Mouse (Mus musculus) small intestine, adult 2 months (tissue): Measurements from ENCODE around the gene Nepro. TPM values are rescaled to one million over a fixed set of nuclear protein-coding genes. Genes with fewer than 3 reads are reported as not detected.

ENCODE experiments used
- H3K27ac ChIP-seq: fragments of 200-500 bp; 2 replicates; pipeline ENCODE4 v1.5.1; 2012; ENCODE audit warnings: low read depth, low read length, control low read depth, inconsistent platforms; ENCODE audit not compliant: insufficient read depth
- H3K27me3 ChIP-seq: fragments of 200-500 bp; 2 replicates; pipeline ENCODE4 v1.6.1; 2012; ENCODE audit warnings: mild to moderate bottlenecking, moderate library complexity, low read length, inconsistent platforms; ENCODE audit not compliant: control insufficient read depth, insufficient read depth
- H3K36me3 ChIP-seq: fragments of 200-500 bp; 2 replicates; pipeline ENCODE4 v1.6.1; 2012; ENCODE audit warnings: mild to moderate bottlenecking, low read length, control low read depth, inconsistent platforms; ENCODE audit not compliant: control insufficient read depth, insufficient read depth
- H3K4me1 ChIP-seq: fragments of 200-500 bp; 2 replicates; pipeline ENCODE4 v1.6.1; 2012; ENCODE audit warnings: low read length, inconsistent platforms, mixed read lengths; ENCODE audit not compliant: control insufficient read depth, insufficient read depth, insufficient read length
- H3K4me3 ChIP-seq: fragments of 200-500 bp; 2 replicates; pipeline ENCODE4 v1.5.1; 2012; ENCODE audit warnings: low read depth, mild to moderate bottlenecking, control low read depth, inconsistent platforms, low read length, moderate library complexity
- CTCF ChIP-seq: fragments of 200-500 bp; IDR thresholded peaks from 2 replicates; pipeline ENCODE4 v1.5.1; 2012; ENCODE audit warnings: low read depth, mild to moderate bottlenecking, control low read depth, inconsistent platforms, low read length, moderate library complexity, mixed read lengths; ENCODE audit not compliant: insufficient replicate concordance, insufficient read length; ENCODE audit errors: extremely low read depth
- POLR2A ChIP-seq: fragments of 200-500 bp; IDR thresholded peaks from 2 replicates; pipeline ENCODE4 v1.6.1; 2012; ENCODE audit warnings: low read depth, mild to moderate bottlenecking, control low read depth, inconsistent platforms, low read length, moderate library complexity
- WGBS: fragments of 180-500 bp; shearing (Covaris S2); methylation state at CpG from one replicate; pipeline ENCODE4 v1.1.7; 2018; 5-methylcytosine and 5-hydroxymethylcytosine counted together
- polyA plus RNA-seq: library from polyadenylated mRNA; depleted of rRNA; stranded (reverse); fragments of >200 nt; gene quantifications from 2 replicates; pipeline ENCODE4 v1.2.3, GENCODE M21; 2012

Gene Nepro
- polyA plus RNA-seq, 1 experiment: 2.1 TPM

DNA sequence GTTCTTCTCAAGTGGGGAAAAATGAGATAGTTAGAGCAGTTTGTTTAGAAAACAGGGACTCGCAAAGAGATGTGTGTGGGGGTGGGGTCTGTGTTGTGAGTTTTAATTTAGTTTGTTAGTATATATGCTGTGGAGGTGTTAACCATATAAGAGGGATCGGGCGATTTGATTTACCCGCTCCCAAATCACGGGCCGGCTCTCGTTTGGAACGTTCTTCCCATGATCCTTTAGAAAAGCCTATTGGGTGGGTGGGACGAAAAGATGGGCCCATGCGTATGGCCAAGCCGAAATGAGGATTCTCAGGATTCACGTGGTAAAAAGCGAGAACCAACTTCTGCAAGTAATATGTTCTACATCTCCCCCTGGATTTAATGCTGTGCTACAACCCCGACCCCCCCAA, 746 bp downstream of the Nepro start:
- peak overlapping the region; percentile 99 for H3K4me3 ChIP-seq
- WGBS: under 1% methylated on average over 14 of the region's 14 CpGs
- H3K27ac ChIP-seq: peak overlapping the region; percentile 73
- H3K4me1 ChIP-seq: peaks cover 5% of the 10 kb centered on the region; the same call in 1 of the 2 replicates
- TF ChIP-seq POLR2A (no peak), CTCF (no peak)
- peaks cover 5% of the 10 kb centered on the region for H3K36me3 ChIP-seq
- no peaks in the 10 kb centered on the region for H3K27me3 ChIP-seq

DNA sequence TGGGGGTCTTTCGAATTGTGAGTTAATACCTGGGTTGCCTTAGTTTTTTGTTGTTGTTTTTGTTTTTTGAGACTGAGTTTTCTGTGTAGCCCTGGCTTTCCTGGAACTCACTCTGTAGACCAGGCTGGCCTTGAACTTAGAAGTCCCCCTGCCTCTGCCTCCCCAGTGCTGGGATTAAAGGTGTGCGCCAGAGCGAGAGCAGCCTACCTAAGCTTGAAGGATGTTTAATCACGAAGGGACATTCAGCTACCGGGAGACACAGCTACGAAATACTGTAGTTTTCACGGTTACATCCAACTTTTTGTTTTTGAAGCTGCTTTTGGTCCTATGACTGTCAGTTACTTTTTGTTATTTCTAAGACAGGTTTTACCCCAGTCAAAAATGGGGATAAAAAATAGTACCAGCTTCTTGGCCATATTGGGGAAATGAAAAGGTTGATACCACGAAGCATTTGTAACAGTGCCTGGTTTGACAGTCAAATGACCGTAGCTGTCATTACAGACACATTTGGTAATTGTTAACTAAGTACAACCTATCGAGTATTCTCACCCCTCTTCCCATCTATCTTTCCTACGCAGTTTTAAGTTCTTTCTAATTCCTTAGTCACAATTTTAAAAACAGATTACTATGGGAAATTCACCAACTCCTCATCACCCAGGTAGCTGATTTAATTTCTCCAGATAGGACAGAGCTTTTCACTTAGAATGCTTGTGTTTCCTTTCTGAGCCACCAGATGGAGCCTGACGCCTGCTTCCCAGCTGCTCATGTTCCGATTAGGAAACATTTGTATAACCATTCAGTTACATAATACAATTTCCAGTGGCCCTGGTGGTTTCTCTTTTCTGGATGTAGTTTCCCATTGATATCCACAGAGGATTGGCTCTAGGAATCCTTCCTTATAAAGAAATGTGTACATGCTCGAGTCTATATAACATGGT, 1.5 kb downstream of the Nepro start:
- Histone ChIP-seq H3K27me3 (no peaks in the 10 kb centered on the region), H3K4me3 (peak overlapping the region; percentile 99), H3K4me1 (peaks cover 5% of the 10 kb centered on the region; the same call in 1 of the 2 replicates), H3K27ac (no peak overlapping the region; the same call in none of the 2 replicates), H3K36me3 (peaks cover 8% of the 10 kb centered on the region)
- TF ChIP-seq CTCF (peak; percentile 80; the same call in 1 of the 2 replicates), POLR2A (no peak)
- 15% methylated on average over 14 of the region's 14 CpGs for WGBS

DNA sequence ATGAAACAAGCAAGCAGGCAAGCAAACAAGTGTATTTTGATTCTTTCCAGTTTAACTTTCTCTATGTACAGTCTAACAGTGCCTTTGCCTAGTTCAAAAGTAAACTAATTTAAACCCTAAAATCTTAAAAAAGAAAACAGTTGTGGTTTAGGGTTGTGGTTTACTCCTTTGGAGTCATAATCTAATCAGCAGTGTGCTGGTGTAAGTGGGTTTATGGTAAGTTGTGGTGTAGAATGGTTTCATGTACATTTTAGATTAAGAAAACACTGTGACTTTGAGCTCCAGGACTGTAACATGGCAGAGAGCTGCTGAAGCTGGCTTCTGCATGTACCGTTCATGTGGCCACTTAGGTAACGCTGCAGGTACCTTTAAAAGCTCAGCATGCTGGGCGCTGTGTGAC, 3.4 kb downstream of the Nepro start:
- Histone ChIP-seq H3K4me1 (peaks cover 5% of the 10 kb centered on the region; the same call in 1 of the 2 replicates), H3K27me3 (no peaks in the 10 kb centered on the region), H3K4me3 (no peak overlapping the region), H3K27ac (no peak overlapping the region), H3K36me3 (peaks cover 21% of the 10 kb centered on the region)
- WGBS: 90% methylated on average over 3 of the region's 3 CpGs
- TF ChIP-seq POLR2A (no peak), CTCF (no peak)

DNA sequence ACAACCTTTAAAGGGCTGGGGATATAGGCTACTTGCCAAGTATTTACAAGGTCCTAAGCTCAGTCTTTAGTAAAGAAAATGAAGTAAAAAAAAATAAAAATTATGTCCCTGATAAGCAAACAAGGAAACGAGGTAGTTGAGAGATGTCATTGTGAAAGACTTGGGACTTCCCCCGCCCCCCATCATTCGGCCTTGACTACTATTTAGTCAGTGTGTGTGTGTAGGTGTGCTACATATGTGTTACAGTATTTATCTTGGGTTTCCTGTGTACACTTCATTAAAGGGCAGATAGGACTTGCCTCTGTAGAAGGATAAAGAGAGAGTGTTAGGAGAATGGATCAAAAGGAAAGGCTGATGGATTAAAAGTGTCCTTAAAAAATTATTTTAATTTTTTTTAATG, 10.0 kb downstream of the Nepro start:
- Histone ChIP-seq H3K36me3 (peaks cover 67% of the 10 kb centered on the region), H3K27me3 (no peaks in the 10 kb centered on the region), H3K27ac (no peak overlapping the region), H3K4me3 (no peak overlapping the region), H3K4me1 (no peaks in the 10 kb centered on the region)
- WGBS: 24% methylated on average over 3 of the region's 3 CpGs
- TF ChIP-seq POLR2A: no peak
- TF ChIP-seq CTCF: no peak

DNA sequence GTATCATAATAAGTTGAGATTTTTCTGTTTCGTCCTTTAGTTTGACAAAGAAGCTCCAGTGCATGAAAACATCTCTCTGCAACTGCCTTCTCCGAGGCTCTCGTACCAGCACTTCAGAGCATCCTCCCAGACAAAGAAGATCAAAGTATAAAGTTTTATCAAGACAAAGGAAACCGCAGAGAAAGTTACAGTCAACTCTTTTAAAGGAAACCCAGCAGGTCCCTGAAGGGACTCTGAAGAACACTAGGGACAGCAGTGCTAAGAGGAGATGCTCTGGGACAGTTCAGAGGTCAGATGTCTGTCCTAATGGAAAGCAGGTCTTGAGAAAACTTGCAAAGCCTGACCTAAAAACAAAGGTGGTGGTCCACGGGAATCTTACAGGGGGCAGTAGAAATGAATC, 11.6 kb downstream of the Nepro start:
- no peak overlapping the region for H3K4me3 ChIP-seq
- no peak overlapping the region for H3K27ac ChIP-seq
- H3K27me3 ChIP-seq: no peaks in the 10 kb centered on the region
- peaks cover 64% of the 10 kb centered on the region for H3K36me3 ChIP-seq
- no peak for TF ChIP-seq POLR2A
- no peak for TF ChIP-seq CTCF
- H3K4me1 ChIP-seq: no peaks in the 10 kb centered on the region
- WGBS: 86% methylated on average over 5 of the region's 5 CpGs

DNA sequence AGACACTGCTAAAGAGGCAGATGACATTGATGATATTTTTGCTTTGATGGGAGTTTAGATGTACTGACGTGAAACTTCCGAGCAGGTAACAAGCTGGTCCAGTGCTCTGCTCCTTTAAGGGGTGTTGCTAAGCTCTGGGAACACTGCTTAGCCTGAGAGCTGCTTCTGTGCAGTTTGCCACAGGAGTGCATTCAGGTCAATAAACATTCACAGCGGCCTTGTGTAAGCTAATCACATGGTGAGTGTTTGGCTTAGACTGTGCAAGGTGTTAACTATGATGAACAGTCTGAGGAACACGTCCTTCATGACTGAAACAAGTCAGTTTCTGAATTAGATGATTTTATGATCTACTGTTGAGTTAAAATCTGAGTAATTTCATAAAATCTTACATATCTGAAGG, 12.0 kb downstream of the Nepro start:
- Histone ChIP-seq H3K27ac (no peak overlapping the region), H3K4me1 (no peaks in the 10 kb centered on the region), H3K36me3 (peaks cover 61% of the 10 kb centered on the region), H3K4me3 (no peak overlapping the region), H3K27me3 (no peaks in the 10 kb centered on the region)
- TF ChIP-seq POLR2A: no peak
- no peak for TF ChIP-seq CTCF
- WGBS: 78% methylated on average over 4 of the region's 4 CpGs

DNA sequence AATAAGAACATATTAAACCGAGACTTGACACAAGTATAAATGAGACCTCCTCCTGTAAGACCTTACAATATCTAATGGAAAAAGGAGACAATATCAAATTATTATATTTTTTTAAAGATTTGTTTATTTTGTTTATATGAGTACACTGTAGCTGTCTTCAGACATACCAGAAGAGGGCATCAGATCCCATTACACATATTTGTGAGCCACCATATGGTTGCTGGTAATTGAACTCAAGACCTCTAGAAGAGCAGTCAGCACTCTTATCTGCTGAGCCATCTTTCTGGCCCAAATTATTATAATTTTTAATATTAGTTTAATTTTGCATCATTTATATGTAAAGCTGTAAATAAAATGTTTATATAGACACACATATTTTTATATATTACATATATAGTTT, 18.7 kb downstream of the Nepro start:
- Histone ChIP-seq H3K4me3 (no peak overlapping the region), H3K27me3 (no peaks in the 10 kb centered on the region), H3K27ac (no peak overlapping the region), H3K4me1 (no peaks in the 10 kb centered on the region; the same call in 1 of the 2 replicates), H3K36me3 (peaks cover 21% of the 10 kb centered on the region)
- TF ChIP-seq CTCF: no peak
- no peak for TF ChIP-seq POLR2A
- WGBS: 90% methylated on average over 1 of the region's 1 CpGs
